Mouse (Mus musculus): ENCODE data around the gene D130043K22Rik. TPM values are rescaled to one million over a fixed set of nuclear protein-coding genes. Genes with fewer than 3 reads are reported as not detected.

D130043K22Rik gene
- polyA plus RNA-seq, 1 experiment from 2014 or later = 1.1 TPM

GRCm38 (mm10) chr13:24930591-24930990 is 85.7 kb downstream of the D130043K22Rik start:
- H3K4me1 ChIP-seq (ENCODE audit: control insufficient read depth, insufficient read depth, low read length) = no peaks in the 10 kb centered on the region
- no peak for ATAC-seq (ENCODE audit: low FRiP score)
- H3K9me3 ChIP-seq (ENCODE audit: control insufficient read depth, low read length) = no peaks in the 10 kb centered on the region
- DNase-seq (ENCODE audit: low spot score, missing footprints) = no peak
- no peak overlapping the region for H3K4me2 ChIP-seq
- no peak overlapping the region for H3K4me3 ChIP-seq (ENCODE audit: low read depth, low read length)
- no peaks in the 10 kb centered on the region for H3K27me3 ChIP-seq (ENCODE audit: control insufficient read depth, insufficient read depth, low read length)
- no peak overlapping the region for H3K27ac ChIP-seq (ENCODE audit: low read depth, low read length)
- H3K9ac ChIP-seq (ENCODE audit: low read length) = no peak overlapping the region
- no peaks in the 10 kb centered on the region; the same call in 1 of the 2 replicates for H3K36me3 ChIP-seq (ENCODE audit: control insufficient read depth, insufficient read depth, low read length)

DNA sequence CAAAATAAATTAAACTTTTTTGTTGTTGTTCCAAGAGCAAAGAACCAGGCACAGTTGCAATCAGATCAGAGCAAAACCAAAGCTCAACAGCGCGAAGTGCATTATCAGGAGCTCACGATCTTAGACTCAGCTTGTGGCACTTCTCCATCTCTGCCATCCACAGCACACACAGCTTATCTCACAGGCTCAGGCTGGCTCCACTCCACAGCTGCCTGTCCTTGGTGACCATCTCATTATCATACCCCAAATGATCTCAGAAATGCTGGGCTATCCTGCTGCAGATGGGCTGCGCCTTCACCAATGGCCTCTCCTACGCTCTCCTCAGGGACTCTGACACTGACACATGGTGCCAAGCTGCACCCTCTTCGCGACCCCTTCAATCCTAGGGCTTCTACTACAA is 88.3 kb downstream of the D130043K22Rik start:
- WGBS = 94% methylated on average over 7 of the region's 7 CpGs
- Histone ChIP-seq H3K4me1 (ENCODE audit: control insufficient read depth, insufficient read depth, low read length) (peaks cover 2% of the 10 kb centered on the region; the same call in 1 of the 2 replicates), H3K4me2 (no peak overlapping the region), H3K27ac (ENCODE audit: low read depth, low read length) (no peak overlapping the region), H3K27me3 (ENCODE audit: control insufficient read depth, insufficient read depth, low read length) (no peaks in the 10 kb centered on the region), H3K4me3 (ENCODE audit: low read depth, low read length) (no peak overlapping the region), H3K9ac (ENCODE audit: low read length) (no peak overlapping the region), H3K9me3 (ENCODE audit: control insufficient read depth, low read length) (no peaks in the 10 kb centered on the region), H3K36me3 (ENCODE audit: control insufficient read depth, insufficient read depth, low read length) (no peaks in the 10 kb centered on the region; the same call in 1 of the 2 replicates)
- no peak for ATAC-seq (ENCODE audit: low FRiP score)
- DNase-seq (ENCODE audit: low spot score, missing footprints) = no peak

DNA sequence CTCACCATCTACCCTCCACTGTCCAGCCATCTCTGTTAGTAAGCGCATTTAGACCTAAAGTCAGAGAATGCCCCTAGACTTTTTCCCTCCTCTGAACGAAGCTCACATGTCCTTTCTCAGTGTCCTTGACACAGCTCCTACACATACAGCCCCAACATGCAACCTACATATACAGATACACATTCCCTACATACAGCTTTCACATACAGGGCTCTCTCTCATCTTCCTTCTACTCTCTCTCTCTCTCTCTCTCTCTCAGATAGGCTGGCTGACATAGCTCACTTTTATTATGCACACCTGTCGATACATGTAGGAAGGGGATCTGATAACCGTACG is 91.8 kb downstream of the D130043K22Rik start:
- DNase-seq (ENCODE audit: low spot score, missing footprints) (no peak), ATAC-seq (ENCODE audit: low FRiP score) (peak; percentile 15; the same call in 1 of the 2 replicates)
- 62% methylated on average over 5 of the region's 5 CpGs for WGBS
- H3K4me2 ChIP-seq = peak overlapping the region; percentile 90
- H3K27ac ChIP-seq (ENCODE audit: low read depth, low read length) = no peak overlapping the region
- peak overlapping the region; percentile 90 for H3K9ac ChIP-seq (ENCODE audit: low read length)
- no peaks in the 10 kb centered on the region; the same call in 1 of the 2 replicates for H3K36me3 ChIP-seq (ENCODE audit: control insufficient read depth, insufficient read depth, low read length)
- peaks cover 2% of the 10 kb centered on the region; the same call in 1 of the 2 replicates for H3K4me1 ChIP-seq (ENCODE audit: control insufficient read depth, insufficient read depth, low read length)
- no peaks in the 10 kb centered on the region; the same call in 1 of the 2 replicates for H3K27me3 ChIP-seq (ENCODE audit: control insufficient read depth, insufficient read depth, low read length)
- peak overlapping the region; percentile 90 for H3K4me3 ChIP-seq (ENCODE audit: low read depth, low read length)
- H3K9me3 ChIP-seq (ENCODE audit: control insufficient read depth, low read length) = no peaks in the 10 kb centered on the region

DNA sequence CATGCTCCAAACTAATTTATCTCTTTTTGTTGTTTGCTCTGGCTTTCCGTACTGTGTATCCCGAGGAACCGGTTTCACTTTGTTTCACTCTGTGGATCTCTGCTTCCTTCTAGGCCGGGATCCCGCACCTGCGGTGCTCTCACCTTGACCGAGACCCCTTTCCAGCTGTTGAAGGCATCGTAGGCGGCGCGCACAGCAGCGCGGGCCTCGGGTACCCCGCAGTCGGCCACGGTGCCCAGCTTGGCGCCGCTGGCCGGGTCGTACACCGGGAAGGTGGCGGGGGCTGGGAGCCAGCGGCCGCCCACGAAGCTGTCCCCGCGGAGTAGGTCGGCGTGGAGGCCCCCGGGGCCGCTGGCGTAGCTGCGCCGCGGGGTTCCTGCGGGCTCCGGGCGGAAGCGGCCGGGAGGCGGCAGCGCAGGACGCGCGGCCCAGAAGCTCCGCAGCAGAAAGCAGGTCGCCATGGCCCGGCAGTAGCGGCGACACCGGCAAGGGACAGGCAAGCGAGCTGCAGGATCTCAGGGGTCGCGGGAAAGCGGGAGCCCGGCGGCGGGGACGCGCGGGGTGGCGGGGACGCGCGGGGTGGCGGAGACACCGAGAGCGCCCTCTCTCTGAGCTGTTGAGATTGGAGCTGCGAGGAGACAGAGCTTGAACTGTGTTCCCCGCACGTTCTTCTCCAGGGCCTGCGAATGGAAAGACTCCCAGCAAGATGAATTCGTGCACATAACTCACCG is 92.3 kb downstream of the D130043K22Rik start, which contains the start of gene Aldh5a1:
Gene Aldh5a1 (minus strand): TSS at position 554 of the 731 bp plus-strand sequence.
- peak within 1 kb of the TSS; percentile 90 for H3K4me2 ChIP-seq
- H3K36me3 ChIP-seq (ENCODE audit: control insufficient read depth, insufficient read depth, low read length) = no peaks in the 10 kb centered on the region; the same call in 1 of the 2 replicates
- H3K27ac ChIP-seq (ENCODE audit: low read depth, low read length) = peak within 1 kb of the TSS; percentile 48; the same call in 1 of the 2 replicates
- under 1% methylated on average over 68 of the region's 75 CpGs for WGBS
- peak within 1 kb of the TSS; percentile 90 for H3K9ac ChIP-seq (ENCODE audit: low read length)
- DNase-seq (ENCODE audit: low spot score, missing footprints) (peak; percentile 96), ATAC-seq (ENCODE audit: low FRiP score) (peak; percentile 91)
- peak within 1 kb of the TSS; percentile 90 for H3K4me3 ChIP-seq (ENCODE audit: low read depth, low read length)
- no peaks in the 10 kb centered on the region; the same call in 1 of the 2 replicates for H3K27me3 ChIP-seq (ENCODE audit: control insufficient read depth, insufficient read depth, low read length)
- H3K4me1 ChIP-seq (ENCODE audit: control insufficient read depth, insufficient read depth, low read length) = peaks cover 2% of the 10 kb centered on the region; the same call in 1 of the 2 replicates
- no peaks in the 10 kb centered on the region for H3K9me3 ChIP-seq (ENCODE audit: control insufficient read depth, low read length)

GRCm38 (mm10) chr13:24937839-24938166 is 92.9 kb downstream of the D130043K22Rik start:
- Histone ChIP-seq H3K4me1 (ENCODE audit: control insufficient read depth, insufficient read depth, low read length) (peaks cover 2% of the 10 kb centered on the region; the same call in 1 of the 2 replicates), H3K36me3 (ENCODE audit: control insufficient read depth, insufficient read depth, low read length) (no peaks in the 10 kb centered on the region; the same call in 1 of the 2 replicates), H3K27ac (ENCODE audit: low read depth, low read length) (no peak overlapping the region), H3K4me2 (peak overlapping the region; percentile 90), H3K4me3 (ENCODE audit: low read depth, low read length) (peak overlapping the region; percentile 90), H3K27me3 (ENCODE audit: control insufficient read depth, insufficient read depth, low read length) (no peaks in the 10 kb centered on the region; the same call in 1 of the 2 replicates), H3K9ac (ENCODE audit: low read length) (peak overlapping the region; percentile 90), H3K9me3 (ENCODE audit: control insufficient read depth, low read length) (no peaks in the 10 kb centered on the region)
- WGBS = 18% methylated on average over 12 of the region's 12 CpGs
- ATAC-seq (ENCODE audit: low FRiP score) = peak; percentile 51
- peak; percentile 96 for DNase-seq (ENCODE audit: low spot score, missing footprints)

- no peak for ATAC-seq (ENCODE audit: low FRiP score)
- H3K27me3 ChIP-seq (ENCODE audit: control insufficient read depth, insufficient read depth, low read length) = no peaks in the 10 kb centered on the region; the same call in 1 of the 2 replicates
- H3K9me3 ChIP-seq (ENCODE audit: control insufficient read depth, low read length) = no peaks in the 10 kb centered on the region
- no peak overlapping the region for H3K4me3 ChIP-seq (ENCODE audit: low read depth, low read length)
- DNase-seq (ENCODE audit: low spot score, missing footprints) = no peak
- H3K4me1 ChIP-seq (ENCODE audit: control insufficient read depth, insufficient read depth, low read length) = peaks cover 2% of the 10 kb centered on the region; the same call in 1 of the 2 replicates
- WGBS = 30% methylated on average over 9 of the region's 9 CpGs
- no peaks in the 10 kb centered on the region; the same call in 1 of the 2 replicates for H3K36me3 ChIP-seq (ENCODE audit: control insufficient read depth, insufficient read depth, low read length)
- no peak overlapping the region for H3K9ac ChIP-seq (ENCODE audit: low read length)
- H3K4me2 ChIP-seq = no peak overlapping the region
- no peak overlapping the region for H3K27ac ChIP-seq (ENCODE audit: low read depth, low read length)
Observed at GRCm38 (mm10) chr13:24938683-24939082, 93.7 kb downstream of the D130043K22Rik start.

DNA sequence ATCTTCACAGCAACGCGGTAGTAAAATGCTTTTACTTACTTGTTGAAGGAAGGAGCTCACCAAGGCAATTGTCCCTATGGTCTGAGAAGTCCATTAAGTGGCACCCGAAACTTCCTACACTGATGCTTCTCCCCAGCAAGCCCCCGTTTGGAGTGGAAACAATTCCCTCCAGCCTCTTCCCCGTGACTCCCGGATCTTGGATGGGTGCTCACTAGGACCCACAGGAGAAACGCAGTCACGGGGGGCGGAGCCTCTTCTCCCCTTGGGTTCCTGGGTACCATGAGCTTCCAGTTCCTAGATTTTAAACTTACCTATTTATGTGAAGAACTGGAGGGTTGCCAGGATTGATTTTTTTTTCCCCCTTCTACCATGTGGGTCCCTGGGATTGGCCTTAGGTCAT is 94.5 kb downstream of the D130043K22Rik start:
- Histone ChIP-seq H3K27me3 (ENCODE audit: control insufficient read depth, insufficient read depth, low read length) (no peaks in the 10 kb centered on the region; the same call in 1 of the 2 replicates), H3K9ac (ENCODE audit: low read length) (no peak overlapping the region), H3K36me3 (ENCODE audit: control insufficient read depth, insufficient read depth, low read length) (no peaks in the 10 kb centered on the region; the same call in 1 of the 2 replicates), H3K4me3 (ENCODE audit: low read depth, low read length) (no peak overlapping the region), H3K4me1 (ENCODE audit: control insufficient read depth, insufficient read depth, low read length) (peaks cover 2% of the 10 kb centered on the region; the same call in 1 of the 2 replicates), H3K4me2 (no peak overlapping the region), H3K9me3 (ENCODE audit: control insufficient read depth, low read length) (no peaks in the 10 kb centered on the region), H3K27ac (ENCODE audit: low read depth, low read length) (no peak overlapping the region)
- 84% methylated on average over 9 of the region's 9 CpGs for WGBS
- ATAC-seq (ENCODE audit: low FRiP score) (no peak), DNase-seq (ENCODE audit: low spot score, missing footprints) (no peak)

DNA sequence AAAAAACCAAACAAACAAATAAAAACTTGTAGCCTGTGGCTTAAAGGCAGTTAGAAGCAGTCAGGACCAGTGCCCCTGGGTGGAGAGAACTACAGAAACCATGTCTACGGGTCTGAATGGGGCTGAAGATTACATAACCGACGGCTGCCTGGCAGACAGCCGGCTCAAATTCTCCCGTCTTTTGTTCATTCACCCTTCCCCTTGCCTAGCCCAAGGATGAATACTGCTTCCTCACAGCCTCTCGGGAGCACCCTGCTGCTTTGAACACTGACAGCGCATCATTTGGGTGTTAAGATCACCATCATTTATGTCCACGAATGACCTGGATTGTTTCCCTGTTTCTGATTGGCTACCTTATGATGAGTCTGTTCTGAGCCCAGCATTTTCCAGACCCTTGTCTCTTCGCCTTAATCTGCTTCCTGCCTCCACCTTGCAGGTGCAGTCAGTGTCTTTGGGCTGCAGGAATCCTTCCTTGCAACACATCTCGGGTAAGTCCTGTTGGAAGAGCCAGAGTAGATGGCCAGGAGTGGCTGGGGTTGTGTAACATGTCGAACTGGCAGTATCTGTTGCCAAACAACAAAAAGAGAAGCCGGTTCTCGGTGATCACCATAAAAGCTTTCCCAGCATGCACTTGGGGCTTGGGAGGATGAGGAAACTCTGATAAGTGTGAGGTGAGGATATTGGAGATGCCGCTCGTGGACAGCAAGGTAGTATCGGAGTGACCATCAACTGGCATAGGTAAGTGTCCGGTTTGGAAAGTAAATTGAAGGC is 97.8 kb downstream of the D130043K22Rik start, which contains the start of gene Gpld1:
Gene Gpld1 (plus strand): TSS at position 641 of the 771 bp plus-strand sequence.
- Histone ChIP-seq H3K9ac (ENCODE audit: low read length) (no peak within 1 kb of the TSS), H3K4me1 (ENCODE audit: control insufficient read depth, insufficient read depth, low read length) (0 out of 2 replicates have a peak, but pooled peaks cover 2% of the 10 kb centered on the region), H3K4me3 (ENCODE audit: low read depth, low read length) (no peak within 1 kb of the TSS), H3K9me3 (ENCODE audit: control insufficient read depth, low read length) (no peaks in the 10 kb centered on the region), H3K4me2 (no peak within 1 kb of the TSS), H3K36me3 (ENCODE audit: control insufficient read depth, insufficient read depth, low read length) (no peaks in the 10 kb centered on the region), H3K27me3 (ENCODE audit: control insufficient read depth, insufficient read depth, low read length) (no peaks in the 10 kb centered on the region; the same call in 1 of the 2 replicates), H3K27ac (ENCODE audit: low read depth, low read length) (no peak within 1 kb of the TSS)
- ATAC-seq (ENCODE audit: low FRiP score) (0 out of 2 replicates have a peak, but pooled peaks have one; percentile 12), DNase-seq (ENCODE audit: low spot score, missing footprints) (no peak)
- 58% methylated on average over 17 of the region's 17 CpGs for WGBS

Measured in midbrain, embryonic 11.5 days (tissue).